Mouse (Mus musculus): Measurements from ENCODE around the gene Dtx2. TPM values are rescaled to one million over a fixed set of nuclear protein-coding genes. Genes with fewer than 3 reads are reported as not detected.

Dtx2 gene
- polyA plus RNA-seq, 1 experiment from 2014 or later, result 37.6 TPM

DNA sequence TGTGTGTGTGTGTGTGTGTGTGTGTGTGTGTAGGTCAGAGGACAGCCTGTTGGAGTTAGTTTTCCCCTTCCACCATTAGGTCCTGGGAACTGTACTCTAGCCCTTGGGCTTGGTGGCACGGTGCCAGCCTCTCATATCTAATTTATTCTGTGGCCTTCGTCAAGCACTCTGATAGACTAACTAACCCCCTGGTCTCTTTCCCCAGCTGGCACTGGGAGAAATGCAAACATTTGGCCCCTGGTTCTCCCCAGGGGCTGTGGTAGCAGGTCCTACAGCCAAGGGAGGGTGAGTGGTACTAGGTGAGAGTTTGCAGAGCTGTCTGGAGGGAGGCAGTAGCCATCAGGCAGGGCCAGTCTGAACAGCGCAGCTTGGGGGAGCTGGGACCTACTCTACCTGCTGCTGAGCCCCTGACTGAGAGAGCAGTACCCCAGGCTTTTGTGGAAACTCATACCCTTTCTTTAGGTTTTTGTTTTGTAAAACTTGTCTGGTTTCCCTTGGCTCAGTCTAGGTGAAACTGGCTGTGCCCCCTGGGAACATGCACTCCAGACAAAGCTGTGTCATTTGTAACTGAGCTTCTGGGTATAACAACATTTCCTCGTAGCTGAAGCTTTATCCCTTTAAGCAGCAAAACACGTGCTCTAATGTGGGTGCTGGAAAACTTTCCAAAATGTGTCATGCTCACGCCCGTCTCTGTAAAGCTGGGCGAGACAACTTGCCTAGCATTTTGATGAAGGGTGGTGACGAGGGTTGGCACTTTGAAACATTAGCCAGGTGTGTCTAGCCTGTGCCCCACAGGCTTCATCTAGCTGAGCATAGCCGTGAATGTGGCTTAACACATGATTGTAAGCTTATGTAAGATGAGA, 21.6 kb downstream of the Dtx2 start:
- DNase-seq (ENCODE audit: low spot score), result no peak
- peak overlapping the region; percentile 57; the same call in 1 of the 2 replicates for H3K27ac ChIP-seq

GRCm38 (mm10) chr5:136017262-136017661, 22.7 kb downstream of the Dtx2 start:
- Histone ChIP-seq H3K36me3 (peaks cover 36% of the 10 kb centered on the region), H3K4me1 (peaks cover 46% of the 10 kb centered on the region), H3K4me3 (no peak overlapping the region), H3K27me3 (ENCODE audit: insufficient read depth, poor library complexity, severe bottlenecking) (no peaks in the 10 kb centered on the region), H3K9me3 (no peaks in the 10 kb centered on the region), H3K27ac (0 out of 2 replicates have a peak overlapping the region, but pooled peaks have one; percentile 9)
- no peak for DNase-seq (ENCODE audit: low spot score)
- 88% methylated on average over 6 of the region's 6 CpGs for WGBS

More for the DNA sequence above, 21.6 kb downstream of the Dtx2 start:
- no peaks in the 10 kb centered on the region for H3K27me3 ChIP-seq (ENCODE audit: insufficient read depth, poor library complexity, severe bottlenecking)
- no peak overlapping the region for H3K4me3 ChIP-seq
- peaks cover 44% of the 10 kb centered on the region for H3K4me1 ChIP-seq
- H3K36me3 ChIP-seq, result peaks cover 39% of the 10 kb centered on the region
- 77% methylated on average over 10 of the region's 10 CpGs for WGBS
- H3K9me3 ChIP-seq, result no peaks in the 10 kb centered on the region

GRCm38 (mm10) chr5:136018726-136019125, 24.1 kb downstream of the Dtx2 start:
- DNase-seq (ENCODE audit: low spot score), result no peak
- H3K4me1 ChIP-seq, result peaks cover 46% of the 10 kb centered on the region
- H3K4me3 ChIP-seq, result no peak overlapping the region
- H3K36me3 ChIP-seq, result peaks cover 28% of the 10 kb centered on the region
- H3K27ac ChIP-seq, result no peak overlapping the region
- no peaks in the 10 kb centered on the region for H3K9me3 ChIP-seq
- H3K27me3 ChIP-seq (ENCODE audit: insufficient read depth, poor library complexity, severe bottlenecking), result no peaks in the 10 kb centered on the region
- 71% methylated on average over 2 of the region's 2 CpGs for WGBS

DNA sequence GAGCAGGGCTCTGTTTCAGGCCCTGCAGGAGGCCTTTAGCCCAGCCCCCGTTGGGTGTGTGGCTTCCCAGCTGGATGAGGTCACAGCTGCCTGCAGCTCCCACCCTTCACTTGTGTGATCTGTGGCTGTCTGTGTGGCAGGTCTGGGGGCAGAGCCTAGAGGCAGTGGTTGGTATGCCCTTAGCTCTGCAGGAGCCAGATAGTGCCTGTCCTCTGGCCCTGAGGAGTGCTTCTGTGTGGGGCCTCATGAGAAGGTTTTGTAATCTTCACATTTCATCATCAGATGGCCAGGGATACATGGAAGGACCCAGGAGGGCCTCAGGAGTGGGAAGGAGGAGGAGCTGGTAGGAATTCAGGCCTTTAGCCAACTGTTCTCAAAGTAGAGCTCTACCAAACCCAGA, 25.3 kb downstream of the Dtx2 start:
- H3K36me3 ChIP-seq, result peaks cover 26% of the 10 kb centered on the region
- H3K27me3 ChIP-seq (ENCODE audit: insufficient read depth, poor library complexity, severe bottlenecking), result no peaks in the 10 kb centered on the region
- DNase-seq (ENCODE audit: low spot score), result peak; percentile 87
- H3K27ac ChIP-seq, result 0 out of 2 replicates have a peak overlapping the region, but pooled peaks have one; percentile 37
- 40% methylated on average over 1 of the region's 1 CpGs for WGBS
- no peaks in the 10 kb centered on the region for H3K9me3 ChIP-seq
- no peak overlapping the region for H3K4me3 ChIP-seq
- peaks cover 46% of the 10 kb centered on the region for H3K4me1 ChIP-seq

GRCm38 (mm10) chr5:136025712-136026111, 31.1 kb downstream of the Dtx2 start:
- 84% methylated on average over 3 of the region's 3 CpGs for WGBS
- no peak overlapping the region for H3K27ac ChIP-seq
- no peak overlapping the region for H3K4me3 ChIP-seq
- DNase-seq (ENCODE audit: low spot score), result no peak
- no peaks in the 10 kb centered on the region for H3K27me3 ChIP-seq (ENCODE audit: insufficient read depth, poor library complexity, severe bottlenecking)
- H3K9me3 ChIP-seq, result no peaks in the 10 kb centered on the region
- H3K36me3 ChIP-seq, result peaks cover 68% of the 10 kb centered on the region
- peaks cover 7% of the 10 kb centered on the region for H3K4me1 ChIP-seq

GRCm38 (mm10) chr5:136026859-136027258, 32.3 kb downstream of the Dtx2 start:
- H3K9me3 ChIP-seq, result no peaks in the 10 kb centered on the region
- peaks cover 72% of the 10 kb centered on the region for H3K36me3 ChIP-seq
- H3K4me3 ChIP-seq, result no peak overlapping the region
- 0 out of 2 replicates have a peak, but pooled peaks cover 4% of the 10 kb centered on the region for H3K4me1 ChIP-seq
- no peak overlapping the region for H3K27ac ChIP-seq
- no peaks in the 10 kb centered on the region for H3K27me3 ChIP-seq (ENCODE audit: insufficient read depth, poor library complexity, severe bottlenecking)
- DNase-seq (ENCODE audit: low spot score), result no peak
- 90% methylated on average over 9 of the region's 9 CpGs for WGBS

- Histone ChIP-seq H3K36me3 (peaks cover 77% of the 10 kb centered on the region), H3K27ac (no peak overlapping the region), H3K4me1 (0 out of 2 replicates have a peak, but pooled peaks cover 4% of the 10 kb centered on the region), H3K4me3 (no peak overlapping the region), H3K27me3 (ENCODE audit: insufficient read depth, poor library complexity, severe bottlenecking) (no peaks in the 10 kb centered on the region), H3K9me3 (no peaks in the 10 kb centered on the region)
- DNase-seq (ENCODE audit: low spot score), result no peak
- WGBS, result 82% methylated on average over 11 of the region's 11 CpGs
Measured at GRCm38 (mm10) chr5:136027612-136028311, 33.2 kb downstream of the Dtx2 start.

- Histone ChIP-seq H3K4me1 (peaks cover 16% of the 10 kb centered on the region), H3K9me3 (no peaks in the 10 kb centered on the region), H3K36me3 (peaks cover 33% of the 10 kb centered on the region), H3K27ac (no peak overlapping the region), H3K4me3 (no peak overlapping the region), H3K27me3 (ENCODE audit: insufficient read depth, poor library complexity, severe bottlenecking) (no peaks in the 10 kb centered on the region)
- 79% methylated on average over 4 of the region's 4 CpGs for WGBS
- no peak for DNase-seq (ENCODE audit: low spot score)
Measured at GRCm38 (mm10) chr5:136034868-136035267, 40.3 kb downstream of the Dtx2 start.

DNA sequence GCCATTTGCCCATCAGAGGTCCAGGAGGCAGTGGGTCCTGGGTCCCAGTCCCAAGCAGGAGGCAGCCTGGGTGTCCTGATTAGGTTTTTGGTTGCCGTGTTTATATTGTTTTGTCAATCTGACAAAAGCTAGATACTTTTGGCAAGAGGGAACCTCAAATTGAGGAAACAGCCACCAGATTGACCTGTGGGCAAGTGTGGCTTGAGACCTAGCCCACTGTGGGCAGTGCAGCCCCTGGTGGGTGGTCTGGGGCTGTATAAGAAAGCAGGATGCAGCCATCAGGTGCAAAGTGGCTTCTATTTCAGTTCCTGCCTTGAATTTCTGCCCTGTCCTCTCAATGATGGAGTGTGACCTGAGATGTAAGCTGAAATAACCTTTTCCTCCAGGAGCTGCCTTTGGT, 40.7 kb downstream of the Dtx2 start:
- WGBS, result 74% methylated on average over 1 of the region's 1 CpGs
- H3K4me1 ChIP-seq, result peaks cover 19% of the 10 kb centered on the region
- no peaks in the 10 kb centered on the region for H3K9me3 ChIP-seq
- H3K4me3 ChIP-seq, result no peak overlapping the region
- H3K27me3 ChIP-seq (ENCODE audit: insufficient read depth, poor library complexity, severe bottlenecking), result no peaks in the 10 kb centered on the region
- H3K27ac ChIP-seq, result no peak overlapping the region
- peaks cover 28% of the 10 kb centered on the region for H3K36me3 ChIP-seq
- no peak for DNase-seq (ENCODE audit: low spot score)

- no peak for DNase-seq (ENCODE audit: low spot score)
- H3K27me3 ChIP-seq (ENCODE audit: insufficient read depth, poor library complexity, severe bottlenecking), result no peaks in the 10 kb centered on the region
- no peak overlapping the region for H3K4me3 ChIP-seq
- no peak overlapping the region for H3K27ac ChIP-seq
- 89% methylated on average over 1 of the region's 1 CpGs for WGBS
- H3K9me3 ChIP-seq, result no peaks in the 10 kb centered on the region
- peaks cover 15% of the 10 kb centered on the region for H3K36me3 ChIP-seq
- H3K4me1 ChIP-seq, result peaks cover 19% of the 10 kb centered on the region
Measured at GRCm38 (mm10) chr5:136036667-136037066, 42.1 kb downstream of the Dtx2 start.

DNA sequence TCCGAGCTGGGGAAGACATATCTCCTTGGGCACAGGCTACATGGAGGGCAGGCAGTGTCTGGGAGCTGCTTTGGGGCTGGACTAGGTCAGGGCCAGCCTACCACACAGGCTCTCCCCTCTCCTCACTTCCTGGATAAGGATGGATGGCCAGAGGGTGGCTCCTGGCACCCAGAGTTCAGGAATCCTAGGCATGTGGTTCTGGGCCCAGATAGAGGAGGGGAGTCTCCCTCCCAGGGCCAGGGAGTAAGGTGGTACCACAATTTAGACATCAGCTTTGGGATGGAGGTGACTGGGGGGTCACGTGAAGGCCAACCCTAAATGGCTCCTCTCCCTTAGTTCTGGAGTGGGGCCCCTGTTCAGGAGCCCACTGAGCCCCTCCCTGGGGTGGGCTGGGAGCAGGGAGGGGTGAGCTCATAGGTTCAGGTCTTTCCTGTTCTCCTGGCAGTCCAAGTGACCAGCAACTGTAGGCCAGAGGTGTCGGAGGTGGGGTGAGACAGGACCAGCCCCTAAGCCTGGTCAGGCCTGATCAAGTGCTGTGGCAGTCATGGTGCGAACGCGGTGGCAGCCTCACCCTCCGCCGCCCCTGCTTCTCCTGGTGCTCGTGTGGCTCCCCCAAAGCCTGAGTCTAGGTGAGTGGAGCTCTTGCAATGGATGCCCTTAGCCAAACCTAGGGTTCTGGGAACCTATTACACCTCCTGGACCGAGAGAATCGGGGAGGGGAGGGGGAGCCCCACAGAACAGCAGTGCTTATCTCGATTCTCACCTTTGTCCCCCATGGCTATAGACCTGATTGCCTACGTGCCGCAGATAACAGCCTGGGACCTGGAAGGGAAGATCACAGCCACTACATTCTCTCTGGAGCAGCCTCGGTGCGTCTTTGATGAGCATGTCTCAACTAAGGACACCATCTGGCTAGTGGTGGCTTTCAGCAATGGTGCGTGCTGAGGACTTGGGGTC, 43.9 kb downstream of the Dtx2 start, which contains the start of gene Upk3b:
Gene Upk3b (plus strand): TSS at position 239 of the 957 bp plus-strand sequence.
- H3K27ac ChIP-seq, result peak within 1 kb of the TSS; percentile 73
- no peaks in the 10 kb centered on the region for H3K9me3 ChIP-seq
- peak; percentile 90 for DNase-seq (ENCODE audit: low spot score)
- peak within 1 kb of the TSS; percentile 36 for H3K4me3 ChIP-seq
- WGBS, result 44% methylated on average over 17 of the region's 17 CpGs
- H3K4me1 ChIP-seq, result peaks cover 19% of the 10 kb centered on the region
- H3K36me3 ChIP-seq, result no peaks in the 10 kb centered on the region
- H3K27me3 ChIP-seq (ENCODE audit: insufficient read depth, poor library complexity, severe bottlenecking), result 0 out of 2 replicates have a peak, but pooled peaks cover 3% of the 10 kb centered on the region

GRCm38 (mm10) chr5:136040210-136040609, 45.6 kb downstream of the Dtx2 start:
- peaks cover 21% of the 10 kb centered on the region for H3K4me1 ChIP-seq
- no peaks in the 10 kb centered on the region for H3K9me3 ChIP-seq
- H3K27ac ChIP-seq, result 0 out of 2 replicates have a peak overlapping the region, but pooled peaks have one; percentile 2
- WGBS, result 45% methylated on average over 5 of the region's 5 CpGs
- 0 out of 2 replicates have a peak, but pooled peaks cover 3% of the 10 kb centered on the region for H3K36me3 ChIP-seq
- no peak for DNase-seq (ENCODE audit: low spot score)
- H3K4me3 ChIP-seq, result peak overlapping the region; percentile 36
- H3K27me3 ChIP-seq (ENCODE audit: insufficient read depth, poor library complexity, severe bottlenecking), result 0 out of 2 replicates have a peak, but pooled peaks cover 14% of the 10 kb centered on the region

All from heart, embryonic 10.5 days (tissue).